Mouse (Mus musculus): ENCODE data around the gene Il27ra. TPM values are rescaled to one million over a fixed set of nuclear protein-coding genes. Genes with fewer than 3 reads are reported as not detected.

Gene Il27ra
- polyA plus RNA-seq, 1 experiment = 0.12 TPM

DNA sequence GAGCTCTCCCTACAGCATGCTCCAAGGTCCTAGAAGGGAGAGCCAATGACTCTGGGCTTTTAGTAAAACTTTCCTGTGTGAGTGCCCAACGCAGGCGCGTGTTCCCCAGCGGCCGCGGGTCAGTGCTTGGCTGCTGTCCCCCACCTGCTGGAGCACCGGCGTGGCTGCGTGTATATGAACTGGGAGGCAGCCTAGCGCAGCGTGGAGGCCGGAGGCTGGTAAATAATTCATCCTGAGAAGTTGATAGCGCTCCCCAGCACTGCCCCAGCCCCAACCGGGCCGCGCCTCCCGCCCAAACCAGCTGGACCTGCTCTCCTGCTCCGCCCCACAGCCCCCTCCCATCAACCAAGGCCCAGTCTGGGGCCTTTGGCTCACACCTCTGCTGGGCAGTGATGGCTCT is 21.3 kb downstream of the Il27ra start, which contains the start of gene Palm3:
Gene Palm3, plus strand, starts transcription at position 376 of the 400 bp plus-strand sequence.
- Histone ChIP-seq H3K4me1 (ENCODE audit: control insufficient read depth, insufficient read depth, low read length) (peaks cover 10% of the 10 kb centered on the region), H3K4me3 (ENCODE audit: control insufficient read depth, low read depth, low read length) (no peak within 1 kb of the TSS), H3K36me3 (ENCODE audit: control insufficient read depth, insufficient read depth, low read length) (no peaks in the 10 kb centered on the region), H3K27me3 (ENCODE audit: control insufficient read depth, insufficient read depth, low read length) (peaks cover 3% of the 10 kb centered on the region; the same call in 1 of the 2 replicates), H3K27ac (ENCODE audit: control insufficient read depth, insufficient read depth, low read depth, low read length) (no peak within 1 kb of the TSS)
- TF ChIP-seq CTCF (IDR thresholded peaks at IDR 0.05; ENCODE audit: control insufficient read depth, insufficient read depth, insufficient replicate concordance, low read depth, low read length) (no peak), POLR2A (IDR thresholded peaks at IDR 0.05; ENCODE audit: control insufficient read depth, low read depth, low read length) (no peak)

- H3K27me3 ChIP-seq (ENCODE audit: control insufficient read depth, insufficient read depth, low read length) = no peaks in the 10 kb centered on the region
- no peak for TF ChIP-seq CTCF (IDR thresholded peaks at IDR 0.05; ENCODE audit: control insufficient read depth, insufficient read depth, insufficient replicate concordance, low read depth, low read length)
- no peak for TF ChIP-seq POLR2A (IDR thresholded peaks at IDR 0.05; ENCODE audit: control insufficient read depth, low read depth, low read length)
- H3K4me3 ChIP-seq (ENCODE audit: control insufficient read depth, low read depth, low read length) = no peak overlapping the region
- H3K4me1 ChIP-seq (ENCODE audit: control insufficient read depth, insufficient read depth, low read length) = peaks cover 6% of the 10 kb centered on the region
- H3K27ac ChIP-seq (ENCODE audit: control insufficient read depth, insufficient read depth, low read depth, low read length) = no peak overlapping the region
- H3K36me3 ChIP-seq (ENCODE audit: control insufficient read depth, insufficient read depth, low read length) = no peaks in the 10 kb centered on the region
These were observed 22.7 kb downstream of the Il27ra start for GRCm38 (mm10) chr8:84019738-84020137.

GRCm38 (mm10) chr8:84015833-84016232 is 26.6 kb downstream of the Il27ra start:
- Histone ChIP-seq H3K36me3 (ENCODE audit: control insufficient read depth, insufficient read depth, low read length) (no peaks in the 10 kb centered on the region), H3K27ac (ENCODE audit: control insufficient read depth, insufficient read depth, low read depth, low read length) (no peak overlapping the region), H3K4me1 (ENCODE audit: control insufficient read depth, insufficient read depth, low read length) (peaks cover 19% of the 10 kb centered on the region), H3K4me3 (ENCODE audit: control insufficient read depth, low read depth, low read length) (no peak overlapping the region), H3K27me3 (ENCODE audit: control insufficient read depth, insufficient read depth, low read length) (no peaks in the 10 kb centered on the region)
- no peak for TF ChIP-seq CTCF (IDR thresholded peaks at IDR 0.05; ENCODE audit: control insufficient read depth, insufficient read depth, insufficient replicate concordance, low read depth, low read length)
- no peak for TF ChIP-seq POLR2A (IDR thresholded peaks at IDR 0.05; ENCODE audit: control insufficient read depth, low read depth, low read length)

GRCm38 (mm10) chr8:84012499-84013165 is 29.8 kb downstream of the Il27ra start:
- Histone ChIP-seq H3K36me3 (ENCODE audit: control insufficient read depth, insufficient read depth, low read length) (no peaks in the 10 kb centered on the region), H3K27me3 (ENCODE audit: control insufficient read depth, insufficient read depth, low read length) (no peaks in the 10 kb centered on the region), H3K4me3 (ENCODE audit: control insufficient read depth, low read depth, low read length) (peak overlapping the region; percentile 3), H3K27ac (ENCODE audit: control insufficient read depth, insufficient read depth, low read depth, low read length) (no peak overlapping the region), H3K4me1 (ENCODE audit: control insufficient read depth, insufficient read depth, low read length) (peaks cover 25% of the 10 kb centered on the region)
- TF ChIP-seq CTCF (IDR thresholded peaks at IDR 0.05; ENCODE audit: control insufficient read depth, insufficient read depth, insufficient replicate concordance, low read depth, low read length) (no peak), POLR2A (IDR thresholded peaks at IDR 0.05; ENCODE audit: control insufficient read depth, low read depth, low read length) (no peak)

DNA sequence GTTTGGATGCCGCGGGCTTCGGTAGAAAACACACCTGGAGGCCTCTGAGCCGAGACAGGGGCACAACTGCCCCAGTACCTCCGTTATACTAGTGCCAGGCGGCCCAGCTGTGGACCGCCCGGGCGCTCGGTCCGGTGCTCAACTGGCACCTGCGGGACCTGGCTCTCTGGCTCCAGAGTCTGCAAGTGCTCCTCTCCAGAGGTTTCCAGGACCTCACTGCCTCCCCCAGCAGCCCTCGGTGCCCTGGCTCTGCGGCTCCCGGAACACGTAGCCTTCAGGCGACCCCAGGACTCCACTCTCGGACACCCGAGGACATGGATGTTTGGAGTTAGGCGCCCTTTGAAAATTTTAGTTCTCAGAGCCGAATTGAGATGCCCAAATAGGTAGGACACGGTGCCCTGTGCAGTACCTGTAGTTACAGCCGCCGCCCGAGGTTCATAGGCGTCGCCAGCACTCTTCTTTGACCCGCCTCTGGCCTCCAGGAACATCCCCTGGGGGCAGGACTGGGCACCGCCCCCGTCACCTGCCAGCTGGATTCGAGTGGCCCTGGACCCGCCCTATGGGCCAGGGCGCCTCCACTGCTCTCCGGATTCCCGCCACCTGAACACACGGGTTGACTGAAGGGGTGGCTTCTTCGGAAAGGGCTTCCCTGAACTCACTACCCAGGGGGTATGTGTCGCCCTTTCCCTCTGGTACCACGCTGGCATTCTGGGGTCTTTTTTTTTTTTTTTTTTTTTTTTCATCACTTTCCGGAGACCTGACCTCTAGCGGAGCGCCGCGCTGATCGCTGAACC is 30.5 kb downstream of the Il27ra start, which contains the start of gene 2210011C24Rik:
Gene 2210011C24Rik, minus strand, starts transcription at position 467 of the 794 bp plus-strand sequence.
- H3K27ac ChIP-seq (ENCODE audit: control insufficient read depth, insufficient read depth, low read depth, low read length) = no peak within 1 kb of the TSS
- H3K36me3 ChIP-seq (ENCODE audit: control insufficient read depth, insufficient read depth, low read length) = no peaks in the 10 kb centered on the region
- peaks cover 25% of the 10 kb centered on the region for H3K4me1 ChIP-seq (ENCODE audit: control insufficient read depth, insufficient read depth, low read length)
- TF ChIP-seq CTCF (IDR thresholded peaks at IDR 0.05; ENCODE audit: control insufficient read depth, insufficient read depth, insufficient replicate concordance, low read depth, low read length) (no peak), POLR2A (IDR thresholded peaks at IDR 0.05; ENCODE audit: control insufficient read depth, low read depth, low read length) (no peak)
- H3K4me3 ChIP-seq (ENCODE audit: control insufficient read depth, low read depth, low read length) = peak within 1 kb of the TSS; percentile 73
- no peaks in the 10 kb centered on the region for H3K27me3 ChIP-seq (ENCODE audit: control insufficient read depth, insufficient read depth, low read length)

- Histone ChIP-seq H3K4me1 (ENCODE audit: control insufficient read depth, insufficient read depth, low read length) (peaks cover 25% of the 10 kb centered on the region), H3K36me3 (ENCODE audit: control insufficient read depth, insufficient read depth, low read length) (no peaks in the 10 kb centered on the region), H3K4me3 (ENCODE audit: control insufficient read depth, low read depth, low read length) (peak overlapping the region; percentile 73), H3K27ac (ENCODE audit: control insufficient read depth, insufficient read depth, low read depth, low read length) (no peak overlapping the region), H3K27me3 (ENCODE audit: control insufficient read depth, insufficient read depth, low read length) (no peaks in the 10 kb centered on the region)
- TF ChIP-seq CTCF (IDR thresholded peaks at IDR 0.05; ENCODE audit: control insufficient read depth, insufficient read depth, insufficient replicate concordance, low read depth, low read length) (peak; percentile 51; the same call in 1 of the 2 replicates), POLR2A (IDR thresholded peaks at IDR 0.05; ENCODE audit: control insufficient read depth, low read depth, low read length) (no peak)
These were observed 31.5 kb downstream of the Il27ra start for GRCm38 (mm10) chr8:84010625-84011611.
